Mouse (Mus musculus) neural tube, embryonic 13.5 days (tissue): ENCODE results near the gene Tex44. TPM values are rescaled to one million over a fixed set of nuclear protein-coding genes. Genes with fewer than 3 reads are reported as not detected.
A peak's percentile ranks its signal among the peaks of the same experiment; 100 is the strongest.

ENCODE experiments used
- ATAC-seq: fragments of 200-750 bp; cut with Nextera tagmentation; 2 replicates; pipeline ENCODE4 v1.8.0; 2017; ENCODE audit warnings: low read depth, mild to moderate bottlenecking, moderate TSS enrichment, moderate library complexity
- H3K27ac ChIP-seq: fragments of 300-500 bp; sonication (generic); replicated peaks from 2 replicates; pipeline ENCODE4 v1.5.1; 2015; ENCODE audit warnings: moderate library complexity, mild to moderate bottlenecking, inconsistent platforms
- H3K27me3 ChIP-seq: fragments of 300-500 bp; sonication (generic); 2 replicates; pipeline ENCODE4 v1.6.1; 2015; ENCODE audit warnings: mild to moderate bottlenecking, inconsistent platforms
- H3K36me3 ChIP-seq: fragments of 300-500 bp; sonication (generic); 2 replicates; pipeline ENCODE4 v1.6.1; 2015; ENCODE audit warnings: mild to moderate bottlenecking, inconsistent platforms
- H3K4me1 ChIP-seq: fragments of 300-500 bp; sonication (generic); replicated peaks from 2 replicates; pipeline ENCODE4 v1.6.1; 2015; ENCODE audit warnings: inconsistent platforms
- H3K4me2 ChIP-seq: fragments of 300-500 bp; sonication (generic); 2 replicates; pipeline ENCODE4 v1.6.1; 2015; ENCODE audit warnings: inconsistent platforms, mild to moderate bottlenecking, moderate library complexity
- H3K4me3 ChIP-seq: fragments of 300-500 bp; sonication (generic); 2 replicates; pipeline ENCODE4 v1.5.1; 2015; ENCODE audit warnings: mild to moderate bottlenecking, inconsistent platforms
- H3K9ac ChIP-seq: fragments of 300-500 bp; sonication (generic); 2 replicates; pipeline ENCODE4 v1.6.1; 2015; ENCODE audit warnings: moderate library complexity, mild to moderate bottlenecking, inconsistent platforms
- H3K9me3 ChIP-seq: fragments of 300-500 bp; sonication (generic); 2 replicates; pipeline ENCODE4 v1.6.1; 2016; ENCODE audit warnings: inconsistent platforms
- WGBS: fragments of 180-500 bp; shearing (Covaris S2); methylation state at CpG from one replicate; pipeline ENCODE4 v1.1.7; 2015; 5-methylcytosine and 5-hydroxymethylcytosine counted together
- polyA plus RNA-seq: library from polyadenylated mRNA; unstranded; fragments of >200 nt; fragmentation: Nextera tagmentation; extraction: Ambion mirVana; gene quantifications from 2 replicates; pipeline ENCODE4 v1.2.1, GENCODE M21; 2015

Gene Tex44
- polyA plus RNA-seq, 1 experiment from 2014 or later, result not detected

DNA sequence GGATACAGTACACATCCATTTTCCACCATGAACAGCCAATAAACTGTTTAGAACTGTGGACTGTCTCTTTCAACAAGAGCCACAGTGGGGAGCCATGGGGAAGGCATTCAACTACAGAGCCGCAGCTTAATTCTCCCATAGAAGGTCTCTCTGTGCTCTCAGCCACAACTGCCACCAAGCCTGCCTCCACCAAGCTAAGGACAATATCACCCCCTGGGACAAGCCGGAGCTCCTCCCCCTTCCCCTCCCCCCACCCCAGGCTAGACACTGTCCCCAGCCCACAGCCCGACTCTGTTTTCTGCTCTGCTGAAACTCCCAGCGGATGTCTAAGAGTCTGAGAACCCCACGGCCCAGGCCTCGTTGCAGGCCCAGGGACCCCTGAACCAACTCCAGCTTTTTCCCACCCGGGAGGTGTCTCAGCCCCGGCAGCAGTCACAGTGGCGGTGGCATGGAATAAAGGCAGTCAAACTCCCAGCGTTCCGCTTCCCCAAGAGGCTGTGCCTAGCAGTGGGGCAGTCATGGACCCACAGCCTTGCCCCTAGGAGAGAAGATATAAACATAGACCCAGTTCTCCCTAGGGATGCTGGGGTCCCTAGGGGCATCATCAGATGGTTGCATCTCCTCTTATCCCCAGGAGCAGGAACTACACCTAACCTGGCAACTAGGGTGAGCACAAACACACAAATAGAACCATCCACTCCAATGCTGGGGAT, 1.1 kb upstream of the Tex44 start:
- 0 out of 2 replicates have a peak overlapping the region, but pooled peaks have one; percentile 34 for H3K9ac ChIP-seq
- H3K4me1 ChIP-seq, result peaks cover 23% of the 10 kb centered on the region
- no peaks in the 10 kb centered on the region for H3K27me3 ChIP-seq
- peak overlapping the region; percentile 71 for H3K27ac ChIP-seq
- WGBS, result 9% methylated on average over 11 of the region's 11 CpGs
- peak; percentile 62 for ATAC-seq
- H3K36me3 ChIP-seq, result no peaks in the 10 kb centered on the region
- no peak overlapping the region for H3K4me2 ChIP-seq
- H3K9me3 ChIP-seq, result no peaks in the 10 kb centered on the region
- no peak overlapping the region for H3K4me3 ChIP-seq

DNA sequence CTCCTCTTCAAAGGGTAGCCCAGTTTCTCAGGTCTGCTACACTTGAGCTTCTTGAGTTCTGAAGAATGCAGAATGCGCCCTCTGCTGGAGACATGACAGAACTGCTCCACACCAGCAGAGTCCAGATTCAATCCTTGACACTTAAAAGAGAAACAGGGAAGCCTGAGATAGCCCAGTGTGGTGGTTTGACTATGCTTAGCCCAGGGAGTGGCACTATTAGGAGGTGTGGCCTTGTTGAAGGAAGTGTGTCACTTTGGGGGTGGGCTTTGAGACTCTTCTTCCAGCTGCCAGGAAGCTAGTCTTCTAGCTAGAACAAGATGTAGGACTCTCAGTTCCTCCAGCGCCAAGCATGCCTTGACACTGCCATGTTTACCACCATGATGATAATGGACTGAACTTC, 3.9 kb downstream of the Tex44 start:
- peaks cover 29% of the 10 kb centered on the region for H3K4me1 ChIP-seq
- no peak for ATAC-seq

DNA sequence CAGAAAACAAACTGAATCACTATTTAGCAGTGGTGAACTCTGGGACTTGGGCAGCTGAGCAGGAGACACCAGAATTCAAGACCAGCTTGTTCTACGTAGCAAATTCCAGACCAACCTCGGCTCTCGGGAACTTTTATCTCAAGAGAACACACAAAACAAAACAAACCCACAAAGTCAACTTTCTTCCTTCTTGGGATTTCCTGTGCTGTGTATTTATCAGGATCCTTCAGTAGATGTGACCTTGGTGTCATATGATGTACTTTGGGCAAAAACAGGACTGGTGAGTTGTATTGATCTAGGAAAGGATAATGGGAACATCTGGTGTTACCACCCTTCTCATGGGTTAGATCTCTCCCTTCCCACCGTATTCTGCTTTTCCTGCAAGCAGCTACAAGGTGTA, 6.6 kb downstream of the Tex44 start:
- Histone ChIP-seq H3K4me1 (peaks cover 49% of the 10 kb centered on the region), H3K27ac (peak overlapping the region; percentile 98), H3K4me2 (no peak overlapping the region), H3K4me3 (no peak overlapping the region), H3K9ac (no peak overlapping the region), H3K9me3 (no peaks in the 10 kb centered on the region), H3K36me3 (no peaks in the 10 kb centered on the region), H3K27me3 (no peaks in the 10 kb centered on the region)
- no peak for ATAC-seq
- 81% methylated on average over 4 of the region's 4 CpGs for WGBS

More for the DNA sequence above, 3.9 kb downstream of the Tex44 start:
- no peak overlapping the region for H3K9ac ChIP-seq
- H3K27me3 ChIP-seq, result no peaks in the 10 kb centered on the region
- no peak overlapping the region for H3K4me2 ChIP-seq
- H3K4me3 ChIP-seq, result no peak overlapping the region
- H3K36me3 ChIP-seq, result no peaks in the 10 kb centered on the region
- no peak overlapping the region for H3K27ac ChIP-seq
- WGBS, result 50% methylated on average over 2 of the region's 2 CpGs
- no peaks in the 10 kb centered on the region for H3K9me3 ChIP-seq

DNA sequence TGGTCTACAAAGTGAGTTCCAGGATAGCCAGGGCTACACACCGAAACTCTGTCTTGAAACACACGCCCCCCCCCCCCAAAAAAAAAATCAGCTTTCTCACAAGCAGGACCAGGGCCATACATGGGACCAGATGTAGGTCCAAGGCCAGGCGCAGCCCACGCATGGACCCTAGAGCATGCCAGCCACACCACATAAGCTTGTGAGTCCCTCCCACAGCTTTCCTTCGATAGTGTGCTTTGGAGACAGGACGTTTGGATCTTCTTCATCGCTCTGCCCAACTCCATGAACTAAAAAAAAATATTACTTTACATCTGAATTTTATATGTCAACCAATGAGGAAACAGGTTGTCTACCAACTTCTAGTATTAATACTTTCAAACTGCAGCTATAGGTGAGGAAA, 7.2 kb downstream of the Tex44 start:
- ATAC-seq, result no peak
- H3K4me1 ChIP-seq, result peaks cover 55% of the 10 kb centered on the region
- no peak overlapping the region for H3K4me3 ChIP-seq
- no peaks in the 10 kb centered on the region for H3K36me3 ChIP-seq
- 82% methylated on average over 7 of the region's 7 CpGs for WGBS
- no peaks in the 10 kb centered on the region for H3K27me3 ChIP-seq
- H3K9ac ChIP-seq, result no peak overlapping the region
- no peak overlapping the region for H3K4me2 ChIP-seq
- H3K9me3 ChIP-seq, result no peaks in the 10 kb centered on the region
- peak overlapping the region; percentile 98 for H3K27ac ChIP-seq

DNA sequence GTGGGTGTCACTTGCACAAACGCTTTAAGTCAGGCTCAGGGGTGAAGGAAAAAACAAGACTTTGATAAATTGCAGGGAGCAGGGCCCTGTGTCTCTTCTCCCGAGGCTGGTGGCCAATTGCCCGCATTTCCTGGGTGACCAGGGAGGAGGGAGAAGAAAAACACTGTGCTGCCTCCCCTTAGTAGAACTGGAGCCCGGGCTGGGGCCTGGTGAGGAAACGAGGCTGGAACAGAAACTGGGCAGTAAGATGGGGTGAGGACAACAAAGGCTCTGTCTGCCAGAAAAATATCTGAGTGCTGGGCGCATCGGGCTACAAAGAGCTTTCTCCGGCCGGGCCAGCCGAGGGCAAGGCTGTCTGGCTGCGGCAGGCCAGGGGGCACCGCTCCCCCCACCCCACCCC, 7.9 kb downstream of the Tex44 start:
- H3K27ac ChIP-seq, result peak overlapping the region; percentile 98
- ATAC-seq, result peak; percentile 71
- H3K4me2 ChIP-seq, result peak overlapping the region; percentile 70
- no peaks in the 10 kb centered on the region for H3K27me3 ChIP-seq
- H3K36me3 ChIP-seq, result no peaks in the 10 kb centered on the region
- H3K4me1 ChIP-seq, result peaks cover 61% of the 10 kb centered on the region
- peak overlapping the region; percentile 80 for H3K9ac ChIP-seq
- WGBS, result 0% methylated on average over 11 of the region's 12 CpGs
- H3K4me3 ChIP-seq, result peak overlapping the region; percentile 46
- H3K9me3 ChIP-seq, result no peaks in the 10 kb centered on the region

DNA sequence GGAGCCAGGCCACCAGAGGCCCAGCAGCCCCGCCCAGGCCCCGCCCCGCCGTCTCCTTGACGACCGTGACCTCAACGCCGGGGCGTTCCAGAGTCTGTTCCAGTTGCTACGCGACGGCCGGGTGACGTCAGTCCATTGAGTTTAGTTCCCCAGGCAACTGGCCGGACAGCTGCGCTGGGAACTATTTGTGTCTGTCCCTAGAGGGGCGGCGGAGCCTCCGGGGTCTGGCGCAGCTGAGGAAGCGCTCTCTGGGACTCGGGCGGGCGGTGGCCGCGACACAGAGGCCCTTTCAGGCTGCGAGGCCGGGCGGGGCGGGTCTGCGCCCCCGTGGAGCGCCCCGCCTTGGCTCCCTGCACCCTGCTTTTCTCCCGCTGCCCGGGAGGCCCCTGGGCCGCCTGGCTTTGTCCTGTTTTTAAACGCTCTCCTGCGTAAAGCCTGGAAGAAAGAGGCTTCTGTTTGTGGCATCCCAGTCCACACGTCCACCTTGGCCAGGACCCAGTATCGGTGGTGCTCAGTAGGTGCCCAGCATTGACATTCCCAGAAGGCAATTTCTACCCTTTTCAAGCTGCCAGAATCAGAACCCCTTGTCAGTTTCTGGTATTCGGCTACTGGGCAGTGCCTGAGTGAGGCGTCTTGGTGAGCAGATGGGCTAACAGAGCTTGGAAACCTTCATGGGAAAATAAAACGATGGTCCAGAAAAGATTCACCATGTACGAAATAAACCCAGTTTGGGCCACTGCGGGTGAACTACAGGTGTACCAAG, 8.5 kb downstream of the Tex44 start:
- WGBS, result 2% methylated on average over 46 of the region's 46 CpGs
- H3K4me1 ChIP-seq, result peaks cover 67% of the 10 kb centered on the region
- H3K4me2 ChIP-seq, result peak overlapping the region; percentile 70
- no peaks in the 10 kb centered on the region for H3K27me3 ChIP-seq
- peak overlapping the region; percentile 80 for H3K9ac ChIP-seq
- no peaks in the 10 kb centered on the region for H3K36me3 ChIP-seq
- peak overlapping the region; percentile 46 for H3K4me3 ChIP-seq
- peak overlapping the region; percentile 98 for H3K27ac ChIP-seq
- H3K9me3 ChIP-seq, result no peaks in the 10 kb centered on the region
- peak; percentile 92 for ATAC-seq

DNA sequence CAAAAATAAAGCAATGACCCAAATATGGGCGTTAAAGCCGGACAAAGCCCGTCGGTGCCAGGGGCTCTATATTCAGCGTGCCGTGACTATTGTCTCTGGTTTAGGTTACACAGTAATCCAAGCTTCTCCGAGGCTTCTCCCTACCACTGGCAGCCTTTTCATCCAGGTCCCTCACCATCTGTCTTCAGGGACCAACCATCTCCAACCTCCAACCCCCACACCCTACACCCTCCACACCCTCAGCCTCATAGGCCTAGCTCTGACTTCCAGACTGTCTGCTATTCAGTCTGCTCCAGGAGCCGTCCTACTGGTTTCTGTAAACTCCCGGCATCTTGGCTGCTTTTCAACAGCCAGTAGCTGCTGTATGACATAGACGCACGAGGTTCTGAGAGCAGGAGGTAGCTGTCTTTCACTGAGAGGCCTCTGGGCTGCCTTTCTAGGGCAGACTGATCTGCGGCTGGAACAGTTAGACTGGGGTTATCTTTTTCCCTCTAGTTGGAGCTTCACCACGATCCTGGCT, 9.2 kb downstream of the Tex44 start:
- peak; percentile 26 for ATAC-seq
- H3K36me3 ChIP-seq, result no peaks in the 10 kb centered on the region
- H3K27ac ChIP-seq, result peak overlapping the region; percentile 98
- no peaks in the 10 kb centered on the region for H3K9me3 ChIP-seq
- H3K4me2 ChIP-seq, result peak overlapping the region; percentile 70
- H3K4me3 ChIP-seq, result no peak overlapping the region
- peaks cover 75% of the 10 kb centered on the region for H3K4me1 ChIP-seq
- H3K27me3 ChIP-seq, result no peaks in the 10 kb centered on the region
- WGBS, result 10% methylated on average over 13 of the region's 13 CpGs
- H3K9ac ChIP-seq, result peak overlapping the region; percentile 80

DNA sequence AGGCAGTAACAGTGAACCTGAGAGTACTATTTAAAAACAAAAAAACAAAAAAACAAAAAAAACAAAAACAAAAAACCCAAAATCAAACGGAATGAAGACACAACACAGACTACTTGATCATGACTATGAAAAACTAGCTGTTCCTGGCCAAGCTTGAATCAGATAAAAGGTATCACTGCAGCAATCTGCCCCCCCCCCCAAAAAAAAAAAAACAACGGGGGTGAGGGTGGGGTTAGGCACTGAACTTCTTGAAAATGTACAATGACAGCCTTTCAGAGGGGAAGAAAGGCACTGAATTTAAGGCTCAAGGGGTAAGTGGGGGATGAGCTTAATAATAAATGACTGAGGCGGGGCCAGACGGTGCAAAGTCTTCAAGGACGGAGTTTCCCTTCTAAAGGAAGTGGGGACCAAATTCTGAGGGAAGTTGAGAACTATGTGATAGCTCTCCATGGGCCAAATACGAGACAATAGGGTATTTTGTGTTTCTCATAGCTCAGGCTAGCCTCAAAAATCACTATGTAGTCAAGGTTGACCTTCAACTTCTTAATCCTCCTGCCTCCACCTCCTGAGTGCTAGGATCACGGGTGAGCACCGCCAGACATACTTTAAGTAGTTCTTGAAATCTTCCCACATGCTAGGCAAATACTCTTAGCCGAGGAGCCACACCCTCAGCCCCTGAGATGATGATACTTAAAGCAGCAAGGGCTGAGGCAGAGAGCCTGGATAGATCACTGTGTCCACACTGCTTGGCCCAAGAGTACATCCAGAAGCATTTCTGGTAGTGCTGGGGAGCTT, 11.3 kb downstream of the Tex44 start:
- H3K36me3 ChIP-seq, result no peaks in the 10 kb centered on the region
- 56% methylated on average over 9 of the region's 9 CpGs for WGBS
- peak overlapping the region; percentile 98; the same call in 1 of the 2 replicates for H3K27ac ChIP-seq
- no peak overlapping the region for H3K9ac ChIP-seq
- no peaks in the 10 kb centered on the region for H3K27me3 ChIP-seq
- no peak for ATAC-seq
- no peaks in the 10 kb centered on the region for H3K9me3 ChIP-seq
- H3K4me1 ChIP-seq, result peaks cover 91% of the 10 kb centered on the region
- no peak overlapping the region for H3K4me3 ChIP-seq
- no peak overlapping the region for H3K4me2 ChIP-seq

DNA sequence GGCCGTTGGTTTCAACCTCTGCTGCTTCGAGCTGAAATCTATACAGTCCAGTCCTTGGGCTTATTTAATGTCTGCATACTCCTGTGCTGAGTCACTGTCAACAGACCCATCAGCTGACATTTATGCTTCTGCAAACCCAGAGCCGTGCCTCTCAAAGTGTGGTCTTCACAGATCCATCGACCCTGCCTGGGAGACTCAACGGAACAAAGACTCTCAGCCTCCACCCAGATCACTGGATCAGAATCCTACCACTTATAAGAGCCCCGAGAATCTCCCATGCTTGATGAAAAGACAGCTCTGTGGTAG, 11.8 kb downstream of the Tex44 start:
- H3K4me3 ChIP-seq, result no peak overlapping the region
- no peak overlapping the region for H3K9ac ChIP-seq
- H3K4me2 ChIP-seq, result no peak overlapping the region
- peaks cover 92% of the 10 kb centered on the region for H3K4me1 ChIP-seq
- no peaks in the 10 kb centered on the region for H3K36me3 ChIP-seq
- H3K27ac ChIP-seq, result no peak overlapping the region
- 79% methylated on average over 6 of the region's 6 CpGs for WGBS
- no peaks in the 10 kb centered on the region for H3K9me3 ChIP-seq
- ATAC-seq, result no peak
- H3K27me3 ChIP-seq, result no peaks in the 10 kb centered on the region

DNA sequence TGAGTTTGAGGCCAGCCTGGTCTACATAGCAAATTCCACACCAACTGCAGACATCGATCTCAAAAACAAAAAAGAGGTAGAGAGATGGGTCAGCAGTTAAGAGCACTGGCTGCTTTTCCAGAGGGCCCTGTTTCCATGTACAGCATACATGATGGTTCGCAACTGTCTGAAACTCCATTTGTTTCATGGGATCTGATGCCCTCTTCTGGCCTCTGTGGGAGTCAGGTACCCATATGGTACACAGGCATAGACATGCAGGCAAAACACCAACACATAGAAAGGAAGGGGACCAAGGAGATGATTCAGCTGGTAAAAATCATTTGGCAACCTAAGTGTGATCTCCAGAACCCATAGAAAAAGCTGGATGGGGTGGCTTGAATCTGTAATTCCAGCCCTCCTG, 12.4 kb downstream of the Tex44 start:
- no peak overlapping the region for H3K4me3 ChIP-seq
- H3K4me1 ChIP-seq, result peaks cover 92% of the 10 kb centered on the region
- no peak overlapping the region for H3K4me2 ChIP-seq
- H3K9ac ChIP-seq, result no peak overlapping the region
- H3K9me3 ChIP-seq, result no peaks in the 10 kb centered on the region
- H3K27me3 ChIP-seq, result no peaks in the 10 kb centered on the region
- H3K36me3 ChIP-seq, result no peaks in the 10 kb centered on the region
- no peak for ATAC-seq
- H3K27ac ChIP-seq, result no peak overlapping the region
- 75% methylated on average over 2 of the region's 2 CpGs for WGBS

DNA sequence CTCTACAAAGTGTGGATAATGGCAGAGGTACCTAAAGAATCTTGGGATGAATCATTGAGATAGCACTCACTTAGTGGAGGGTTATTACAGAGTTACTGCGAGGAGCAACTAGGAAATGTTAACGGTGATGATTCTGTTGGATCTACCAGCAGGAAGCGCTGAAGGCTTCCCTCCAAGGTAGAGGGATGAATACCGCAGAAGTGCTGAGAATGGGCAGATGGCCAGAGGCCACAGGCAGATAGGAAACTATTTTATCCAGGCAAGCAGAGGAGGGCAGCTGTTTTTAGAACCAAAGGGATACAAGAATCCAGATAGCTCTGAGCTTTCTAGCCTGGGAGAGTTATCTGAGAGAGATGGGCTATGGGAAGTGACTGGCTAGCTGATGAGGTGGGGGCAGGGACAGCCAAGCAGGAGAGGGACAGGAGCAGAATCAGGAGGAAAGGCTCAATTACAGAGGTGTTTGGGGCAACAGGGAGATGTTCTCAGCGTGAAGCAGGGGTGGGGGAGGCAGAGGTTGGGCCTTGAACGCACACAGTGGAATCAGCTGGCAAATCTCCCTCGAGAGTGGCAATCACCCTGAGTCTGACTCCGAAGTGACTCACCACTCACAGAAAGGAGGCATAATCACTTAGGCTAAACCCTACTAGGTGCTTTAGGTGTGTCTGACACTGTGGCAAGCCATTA, 13.5 kb downstream of the Tex44 start:
- no peaks in the 10 kb centered on the region for H3K9me3 ChIP-seq
- H3K27ac ChIP-seq, result peak overlapping the region; percentile 99
- peaks cover 89% of the 10 kb centered on the region for H3K4me1 ChIP-seq
- peak overlapping the region; percentile 23 for H3K9ac ChIP-seq
- peak overlapping the region; percentile 78 for H3K4me2 ChIP-seq
- 29% methylated on average over 8 of the region's 8 CpGs for WGBS
- no peaks in the 10 kb centered on the region for H3K36me3 ChIP-seq
- no peak overlapping the region for H3K4me3 ChIP-seq
- no peaks in the 10 kb centered on the region for H3K27me3 ChIP-seq
- no peak for ATAC-seq
